Mouse (Mus musculus): ENCODE results near the gene Tcl1.
"Not testable (repeated sequence)": the region's sequence is repeated elsewhere in the genome, so short reads cannot be mapped to it uniquely, and the experiment has no call there.

Tcl1 gene

DNA sequence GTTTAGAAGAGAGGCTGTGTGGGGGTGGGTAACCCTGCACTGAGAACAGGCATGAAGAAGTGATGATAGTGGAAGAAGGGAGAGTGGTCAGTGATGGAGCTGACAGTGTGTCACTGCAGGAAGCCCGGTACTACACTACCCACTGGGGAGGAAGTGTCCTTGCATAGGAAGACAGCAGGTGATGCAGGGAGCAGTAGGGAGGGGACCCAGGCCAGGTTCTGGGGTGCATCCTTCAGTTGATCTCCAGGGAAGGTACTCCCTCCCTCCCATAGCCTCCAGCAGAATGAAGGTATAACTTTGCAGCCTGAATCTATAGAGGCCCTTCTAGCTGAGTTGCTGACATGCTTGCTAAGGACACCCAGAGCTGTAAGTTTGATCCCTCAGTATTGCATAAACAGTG lies 15.5 kb downstream of the Tcl1 start:
- no peak for TF ChIP-seq GATA4 (IDR thresholded peaks at IDR 0.05; ENCODE audit: insufficient replicate concordance, low read length)

DNA sequence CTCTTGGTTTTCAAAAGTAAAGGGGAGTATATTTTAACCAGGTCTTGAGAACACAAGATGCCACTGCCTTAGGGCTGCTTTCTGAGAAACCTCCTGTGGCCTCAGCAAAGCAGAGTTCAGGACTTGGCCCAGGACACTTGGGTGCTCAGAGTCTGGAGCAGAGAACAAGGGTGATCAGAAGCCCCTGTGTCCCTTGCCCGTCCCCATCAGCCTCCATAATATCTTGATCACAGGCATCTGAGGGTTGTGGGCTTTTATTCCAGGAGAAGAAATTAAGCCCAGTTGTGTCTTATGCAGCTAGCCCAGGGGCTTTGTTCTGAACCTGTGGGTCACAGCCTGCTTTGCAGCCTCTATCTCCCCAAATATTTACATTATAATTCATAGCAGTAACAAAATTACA lies 20.9 kb downstream of the Tcl1 start, which contains the start of gene Tcl1b4:
Gene Tcl1b4 (plus strand): TSS at position 301 of the 400 bp plus-strand sequence.
- TF ChIP-seq GATA4 (IDR thresholded peaks at IDR 0.05; ENCODE audit: insufficient replicate concordance, low read length) = not testable (repeated sequence)

DNA sequence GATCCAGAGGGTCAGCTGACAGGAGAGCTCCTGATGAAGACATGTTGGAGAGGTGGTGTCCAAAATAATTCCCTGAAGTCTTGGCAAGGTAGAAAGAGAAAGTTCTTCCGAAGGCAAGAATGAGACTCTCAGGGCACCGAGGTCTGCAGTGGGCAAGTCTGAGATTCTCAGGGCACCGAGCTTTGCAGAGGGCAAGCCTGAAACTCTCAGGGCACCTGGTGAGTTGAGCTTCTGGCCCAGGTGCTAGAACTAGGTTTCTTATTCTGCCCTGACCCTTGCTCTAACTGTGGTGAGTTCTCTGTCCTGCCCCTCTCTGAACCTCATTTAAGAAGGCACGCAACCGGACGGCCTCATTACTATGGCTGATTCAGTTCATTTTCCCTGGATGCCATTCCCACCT lies 31.9 kb downstream of the Tcl1 start, which contains the start of gene Tcl1b3:
Gene Tcl1b3 (plus strand): TSS at position 301 of the 400 bp plus-strand sequence.
- not testable (repeated sequence) for TF ChIP-seq GATA4 (IDR thresholded peaks at IDR 0.05; ENCODE audit: insufficient replicate concordance, low read length)

DNA sequence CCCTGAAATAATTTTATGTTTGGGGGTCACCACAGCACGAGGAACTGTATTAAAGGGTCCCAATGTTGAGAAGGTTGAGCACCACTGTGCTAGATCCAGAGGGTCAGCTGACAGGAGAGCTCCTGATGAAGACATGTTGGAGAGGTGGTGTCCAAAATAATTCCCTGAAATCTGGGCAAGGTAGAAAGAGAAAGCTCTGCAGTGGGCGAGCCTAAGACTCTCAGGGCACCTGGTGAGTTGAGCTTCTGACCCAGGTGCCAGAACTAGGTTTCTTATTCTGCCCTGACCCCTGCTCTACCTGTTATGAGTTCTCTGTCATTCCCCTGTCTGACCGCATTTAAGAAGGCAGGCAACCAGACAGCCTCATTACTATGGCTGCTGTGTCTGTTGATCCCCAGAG lies 46.5 kb downstream of the Tcl1 start, which contains the start of gene Tcl1b5:
Gene Tcl1b5 (plus strand): TSS at position 301 of the 400 bp plus-strand sequence.
- not testable (repeated sequence) for TF ChIP-seq GATA4 (IDR thresholded peaks at IDR 0.05; ENCODE audit: insufficient replicate concordance, low read length)

DNA sequence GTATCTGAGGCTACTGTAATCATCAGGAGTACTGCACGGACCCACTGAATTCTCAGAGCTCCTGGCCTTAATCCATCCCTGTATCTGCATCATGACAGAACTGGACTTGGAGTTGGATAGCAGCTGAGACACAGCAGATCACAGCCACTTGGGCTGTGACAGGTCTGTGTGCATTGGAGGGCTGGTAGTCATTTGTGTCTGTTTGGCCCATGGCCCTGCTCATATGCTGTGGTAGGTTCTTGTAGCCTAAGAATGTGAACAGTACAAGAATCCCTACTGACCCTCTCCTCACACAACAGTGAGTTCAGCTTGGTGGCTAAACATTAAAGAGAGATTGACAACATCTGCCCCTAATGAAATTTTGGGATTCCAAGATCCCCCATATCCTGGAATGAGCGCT lies 49.2 kb downstream of the Tcl1 start:
- no peak for TF ChIP-seq GATA4 (IDR thresholded peaks at IDR 0.05; ENCODE audit: insufficient replicate concordance, low read length)
